Mouse (Mus musculus): ENCODE data around the gene Aasdh. TPM values are rescaled to one million over a fixed set of nuclear protein-coding genes. Genes with fewer than 3 reads are reported as not detected.

Gene Aasdh
- polyA plus RNA-seq, 1 experiment: 12.1 TPM

DNA sequence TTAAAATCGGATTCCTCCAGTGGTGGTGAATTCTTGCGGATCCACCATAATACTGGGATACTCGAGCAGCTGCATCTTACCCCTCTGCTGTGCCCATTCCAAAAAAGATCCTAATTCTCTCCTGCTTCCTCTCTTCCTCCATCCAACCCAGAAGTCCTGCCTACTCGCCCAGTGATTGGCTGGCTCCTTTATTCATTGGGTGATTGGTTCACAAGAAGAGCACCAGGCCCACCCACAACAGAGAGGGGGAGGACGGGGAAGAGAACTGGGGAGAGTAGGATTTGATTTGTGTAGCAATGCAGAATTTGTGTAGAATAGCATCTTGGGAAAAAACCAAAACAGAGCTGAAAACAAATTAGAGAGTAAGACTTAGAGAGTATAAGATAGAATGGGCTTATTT, 68.3 kb downstream of the Aasdh start:
- TF ChIP-seq POLR2A (IDR thresholded peaks at IDR 0.05; ENCODE audit: control insufficient read depth, extremely low read depth, insufficient read depth, low read length, poor library complexity) (no peak), CTCF (IDR thresholded peaks at IDR 0.05; ENCODE audit: borderline replicate concordance, control insufficient read depth, extremely low read depth, insufficient read depth, low read length, poor library complexity) (no peak)
- WGBS: 88% methylated on average over 5 of the region's 5 CpGs
- Histone ChIP-seq H3K27ac (ENCODE audit: control insufficient read depth, insufficient read depth, low read length) (no peak overlapping the region), H3K36me3 (ENCODE audit: control insufficient read depth, insufficient read depth, low read length) (no peaks in the 10 kb centered on the region), H3K4me3 (ENCODE audit: control insufficient read depth, insufficient read depth, low read length) (no peak overlapping the region), H3K27me3 (ENCODE audit: control insufficient read depth, insufficient read depth, low read length) (no peaks in the 10 kb centered on the region), H3K4me1 (replicated peaks; ENCODE audit: control insufficient read depth, insufficient read depth, low read length) (no peaks in the 10 kb centered on the region)
- no peak for DNase-seq

DNA sequence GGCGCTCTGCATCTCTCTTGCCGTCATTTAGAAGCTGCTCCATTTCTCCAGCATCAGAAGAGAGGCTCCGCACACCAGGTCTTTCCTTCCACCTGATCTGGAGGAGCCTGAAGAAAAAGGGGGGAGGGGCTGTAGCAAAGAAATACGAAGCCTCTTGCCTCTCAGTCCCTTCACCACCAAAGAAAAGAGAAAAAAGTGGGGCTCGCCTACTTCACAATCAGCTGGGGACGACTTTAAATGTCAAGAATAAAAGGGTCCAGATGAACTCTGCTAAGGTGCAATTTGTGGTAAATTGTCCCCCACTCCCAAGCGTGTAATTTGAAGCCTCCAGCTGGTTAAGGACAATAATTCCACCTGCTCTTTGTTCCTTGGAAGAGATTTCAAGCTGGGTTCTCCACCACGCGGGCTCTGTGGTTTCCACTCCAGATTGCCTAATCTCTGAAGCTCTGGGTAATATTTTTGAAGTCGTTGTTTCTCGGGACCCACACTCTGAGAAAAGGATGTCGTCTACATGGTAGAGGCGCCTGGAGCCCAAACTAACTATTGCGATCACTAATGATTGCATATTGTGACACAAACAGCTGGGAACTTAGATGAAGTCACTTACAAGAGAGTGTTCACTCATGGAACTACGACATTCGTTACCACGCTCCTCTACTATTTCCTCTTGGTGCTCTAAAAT, 72.6 kb downstream of the Aasdh start:
- Histone ChIP-seq H3K27ac (ENCODE audit: control insufficient read depth, insufficient read depth, low read length) (no peak overlapping the region), H3K4me1 (replicated peaks; ENCODE audit: control insufficient read depth, insufficient read depth, low read length) (no peaks in the 10 kb centered on the region), H3K27me3 (ENCODE audit: control insufficient read depth, insufficient read depth, low read length) (no peaks in the 10 kb centered on the region), H3K4me3 (ENCODE audit: control insufficient read depth, insufficient read depth, low read length) (no peak overlapping the region), H3K36me3 (ENCODE audit: control insufficient read depth, insufficient read depth, low read length) (no peaks in the 10 kb centered on the region)
- WGBS: 37% methylated on average over 17 of the region's 17 CpGs
- no peak for TF ChIP-seq POLR2A (IDR thresholded peaks at IDR 0.05; ENCODE audit: control insufficient read depth, extremely low read depth, insufficient read depth, low read length, poor library complexity)
- no peak for TF ChIP-seq CTCF (IDR thresholded peaks at IDR 0.05; ENCODE audit: borderline replicate concordance, control insufficient read depth, extremely low read depth, insufficient read depth, low read length, poor library complexity)
- no peak for DNase-seq

DNA sequence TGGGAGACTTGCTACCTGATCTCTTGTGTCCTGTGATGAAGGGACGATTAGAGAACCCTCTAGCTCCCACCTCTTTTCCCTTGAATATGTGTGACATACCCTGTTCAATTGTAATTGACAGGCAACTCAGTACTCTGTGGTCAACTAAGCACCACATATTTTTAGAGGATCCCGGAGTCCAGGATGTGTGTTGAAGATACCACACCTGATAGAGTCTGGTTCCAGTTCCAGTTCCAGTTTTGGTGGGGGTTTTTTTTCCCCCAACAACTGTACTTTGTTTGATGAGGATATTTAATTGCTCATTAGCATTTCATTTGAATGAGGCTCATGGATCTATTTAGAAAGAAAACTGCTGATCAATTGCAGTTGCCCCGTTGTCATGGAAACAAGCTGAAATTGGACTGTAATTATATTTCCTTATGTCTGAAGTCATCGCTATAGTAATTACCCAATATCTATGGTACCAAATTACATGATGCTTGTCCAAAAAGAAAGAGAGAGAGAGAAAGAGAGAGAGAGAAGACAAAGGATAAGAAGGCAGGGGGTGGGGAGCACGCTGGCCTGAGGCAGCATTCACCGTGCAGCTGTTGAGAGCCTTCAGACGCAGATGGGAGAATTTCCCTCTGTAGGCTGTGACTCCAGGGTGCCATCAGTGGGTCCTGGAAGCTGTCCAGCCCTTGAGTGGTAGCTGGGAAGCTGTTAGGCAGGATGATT, 76.6 kb downstream of the Aasdh start:
- Histone ChIP-seq H3K27ac (ENCODE audit: control insufficient read depth, insufficient read depth, low read length) (no peak overlapping the region), H3K4me1 (replicated peaks; ENCODE audit: control insufficient read depth, insufficient read depth, low read length) (no peaks in the 10 kb centered on the region), H3K4me3 (ENCODE audit: control insufficient read depth, insufficient read depth, low read length) (no peak overlapping the region), H3K36me3 (ENCODE audit: control insufficient read depth, insufficient read depth, low read length) (no peaks in the 10 kb centered on the region), H3K27me3 (ENCODE audit: control insufficient read depth, insufficient read depth, low read length) (no peaks in the 10 kb centered on the region)
- 82% methylated on average over 7 of the region's 7 CpGs for WGBS
- TF ChIP-seq POLR2A (IDR thresholded peaks at IDR 0.05; ENCODE audit: control insufficient read depth, extremely low read depth, insufficient read depth, low read length, poor library complexity) (no peak), CTCF (IDR thresholded peaks at IDR 0.05; ENCODE audit: borderline replicate concordance, control insufficient read depth, extremely low read depth, insufficient read depth, low read length, poor library complexity) (no peak)
- no peak for DNase-seq

Other genes with a start within 250 kb of the Aasdh start
- gene C530008M17Rik, start 249.0 kb downstream of the Aasdh start, polyA plus RNA-seq (2012; rRNA removed): 1.3 TPM in 2 replicates
- 70.4 and 75.9 TPM in 2 replicates for gene Paics, start 45.8 kb upstream of the Aasdh start, polyA plus RNA-seq (2012; rRNA removed)
- 11.1 and 13.3 TPM in 2 replicates for gene Ppat, start 46.1 kb upstream of the Aasdh start, polyA plus RNA-seq (2012; rRNA removed)
- 30.4 and 36.2 TPM in 2 replicates for gene Srp72, start 69.2 kb upstream of the Aasdh start, polyA plus RNA-seq (2012; rRNA removed)
- not detected in 2 replicates for gene Arl9, start 98.5 kb upstream of the Aasdh start, polyA plus RNA-seq (2012; rRNA removed)
- gene Thegl, start 110.5 kb upstream of the Aasdh start, polyA plus RNA-seq (2012; rRNA removed): not detected in 2 replicates
- gene Hopx, start 209.6 kb upstream of the Aasdh start, polyA plus RNA-seq (2012; rRNA removed): 8.1 and 26.1 TPM in 2 replicates